Mouse (Mus musculus) testis, adult 2 months (tissue): ENCODE data around the gene Snrpg.

ENCODE experiments used
- CTCF ChIP-seq: fragments of 200-500 bp; IDR thresholded peaks from 2 replicates; pipeline ENCODE4 v1.5.1; 2012; ENCODE audit warnings: low read depth, mild to moderate bottlenecking, inconsistent platforms, low read length, moderate library complexity; ENCODE audit not compliant: control insufficient read depth, insufficient read depth, insufficient replicate concordance
- POLR2A ChIP-seq: fragments of 200-500 bp; IDR thresholded peaks from 2 replicates; pipeline ENCODE4 v1.6.1; 2012; ENCODE audit warnings: low read depth, mild to moderate bottlenecking, inconsistent platforms, low read length, moderate library complexity; ENCODE audit not compliant: control insufficient read depth

DNA sequence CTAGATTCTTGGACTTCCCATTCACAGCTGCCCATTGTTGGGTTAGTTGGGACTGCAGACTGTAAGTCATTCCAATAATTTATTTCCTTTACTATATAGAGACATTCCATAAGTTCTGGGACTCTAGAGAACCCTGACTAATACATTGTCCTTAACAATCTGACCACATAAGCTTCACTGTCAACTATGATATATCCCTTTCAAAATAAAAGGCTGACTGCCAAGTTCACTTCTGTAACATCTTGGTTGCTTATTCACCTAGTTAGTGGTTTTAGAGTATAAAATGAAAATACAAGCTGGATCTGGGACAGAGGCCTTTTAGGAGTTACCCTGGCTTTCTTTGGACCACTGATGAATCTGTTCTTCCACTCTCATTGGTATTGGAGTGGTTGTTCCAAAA is 11.4 kb downstream of the Snrpg start:
- TF ChIP-seq CTCF (no peak), POLR2A (no peak)
